Mouse (Mus musculus): ENCODE data around the gene Tnpo1. TPM values are rescaled to one million over a fixed set of nuclear protein-coding genes. Genes with fewer than 3 reads are reported as not detected.
A peak's percentile ranks its signal among the peaks of the same experiment; 100 is the strongest.

The Tnpo1 gene
- polyA plus RNA-seq, 1 experiment = 65.0 TPM

GRCm38 (mm10) chr13:98928908-98929307 lies 2.7 kb upstream of the Tnpo1 start:
- TF ChIP-seq CTCF (IDR thresholded peaks at IDR 0.05; ENCODE audit: low read depth, low read length) (no peak), POLR2A (IDR thresholded peaks at IDR 0.05; ENCODE audit: borderline replicate concordance, low read depth, low read length) (no peak)
- Histone ChIP-seq H3K4me1 (ENCODE audit: control insufficient read depth, insufficient read depth, low read length) (peaks cover 8% of the 10 kb centered on the region), H3K4me3 (ENCODE audit: insufficient read depth, low read length) (no peak overlapping the region), H3K27ac (ENCODE audit: insufficient read depth, low read depth, low read length) (no peak overlapping the region)

GRCm38 (mm10) chr13:98926958-98927242 lies 716 bp upstream of the Tnpo1 start:
- H3K27ac ChIP-seq (ENCODE audit: insufficient read depth, low read depth, low read length) = no peak overlapping the region; the same call in 1 of the 2 replicates
- peaks cover 8% of the 10 kb centered on the region for H3K4me1 ChIP-seq (ENCODE audit: control insufficient read depth, insufficient read depth, low read length)
- no peak for TF ChIP-seq POLR2A (IDR thresholded peaks at IDR 0.05; ENCODE audit: borderline replicate concordance, low read depth, low read length)
- TF ChIP-seq CTCF (IDR thresholded peaks at IDR 0.05; ENCODE audit: low read depth, low read length) = no peak

GRCm38 (mm10) chr13:98925486-98926212 lies 535 bp downstream of the Tnpo1 start:
- H3K4me3 ChIP-seq (ENCODE audit: insufficient read depth, low read length) = peak overlapping the region; percentile 67
- H3K27ac ChIP-seq (ENCODE audit: insufficient read depth, low read depth, low read length) = peak overlapping the region; percentile 77
- peaks cover 5% of the 10 kb centered on the region for H3K4me1 ChIP-seq (ENCODE audit: control insufficient read depth, insufficient read depth, low read length)
- TF ChIP-seq CTCF (IDR thresholded peaks at IDR 0.05; ENCODE audit: low read depth, low read length) (no peak), POLR2A (IDR thresholded peaks at IDR 0.05; ENCODE audit: borderline replicate concordance, low read depth, low read length) (no peak)

More at GRCm38 (mm10) chr13:98926958-98927242, 716 bp upstream of the Tnpo1 start:
- H3K4me3 ChIP-seq (ENCODE audit: insufficient read depth, low read length) = peak overlapping the region; percentile 67

- peak overlapping the region; percentile 77 for H3K27ac ChIP-seq (ENCODE audit: insufficient read depth, low read depth, low read length)
- no peak for TF ChIP-seq CTCF (IDR thresholded peaks at IDR 0.05; ENCODE audit: low read depth, low read length)
- TF ChIP-seq POLR2A (IDR thresholded peaks at IDR 0.05; ENCODE audit: borderline replicate concordance, low read depth, low read length) = no peak
- H3K4me3 ChIP-seq (ENCODE audit: insufficient read depth, low read length) = peak overlapping the region; percentile 67
- peaks cover 5% of the 10 kb centered on the region for H3K4me1 ChIP-seq (ENCODE audit: control insufficient read depth, insufficient read depth, low read length)
Observed at GRCm38 (mm10) chr13:98924897-98925485, 1.2 kb downstream of the Tnpo1 start.

- Histone ChIP-seq H3K4me1 (ENCODE audit: control insufficient read depth, insufficient read depth, low read length) (peaks cover 13% of the 10 kb centered on the region), H3K4me3 (ENCODE audit: insufficient read depth, low read length) (no peak overlapping the region), H3K27ac (ENCODE audit: insufficient read depth, low read depth, low read length) (no peak overlapping the region)
- TF ChIP-seq POLR2A (IDR thresholded peaks at IDR 0.05; ENCODE audit: borderline replicate concordance, low read depth, low read length) (no peak), CTCF (IDR thresholded peaks at IDR 0.05; ENCODE audit: low read depth, low read length) (no peak)
Observed at GRCm38 (mm10) chr13:98922806-98923205, 3.4 kb downstream of the Tnpo1 start.

GRCm38 (mm10) chr13:98921276-98921675 lies 4.9 kb downstream of the Tnpo1 start:
- peaks cover 20% of the 10 kb centered on the region for H3K4me1 ChIP-seq (ENCODE audit: control insufficient read depth, insufficient read depth, low read length)

GRCm38 (mm10) chr13:98920300-98920699 lies 5.9 kb downstream of the Tnpo1 start:
- Histone ChIP-seq H3K4me3 (ENCODE audit: insufficient read depth, low read length) (no peak overlapping the region), H3K4me1 (ENCODE audit: control insufficient read depth, insufficient read depth, low read length) (peaks cover 27% of the 10 kb centered on the region), H3K27ac (ENCODE audit: insufficient read depth, low read depth, low read length) (no peak overlapping the region)
- TF ChIP-seq POLR2A (IDR thresholded peaks at IDR 0.05; ENCODE audit: borderline replicate concordance, low read depth, low read length) (no peak), CTCF (IDR thresholded peaks at IDR 0.05; ENCODE audit: low read depth, low read length) (no peak)

More at GRCm38 (mm10) chr13:98921276-98921675, 4.9 kb downstream of the Tnpo1 start:
- TF ChIP-seq CTCF (IDR thresholded peaks at IDR 0.05; ENCODE audit: low read depth, low read length) (no peak), POLR2A (IDR thresholded peaks at IDR 0.05; ENCODE audit: borderline replicate concordance, low read depth, low read length) (no peak)
- Histone ChIP-seq H3K4me3 (ENCODE audit: insufficient read depth, low read length) (no peak overlapping the region), H3K27ac (ENCODE audit: insufficient read depth, low read depth, low read length) (no peak overlapping the region)

- H3K27ac ChIP-seq (ENCODE audit: insufficient read depth, low read depth, low read length) = no peak overlapping the region
- peaks cover 32% of the 10 kb centered on the region for H3K4me1 ChIP-seq (ENCODE audit: control insufficient read depth, insufficient read depth, low read length)
- H3K4me3 ChIP-seq (ENCODE audit: insufficient read depth, low read length) = no peak overlapping the region
- TF ChIP-seq CTCF (IDR thresholded peaks at IDR 0.05; ENCODE audit: low read depth, low read length) (no peak), POLR2A (IDR thresholded peaks at IDR 0.05; ENCODE audit: borderline replicate concordance, low read depth, low read length) (no peak)
Observed at GRCm38 (mm10) chr13:98919695-98920094, 6.5 kb downstream of the Tnpo1 start.

- H3K4me1 ChIP-seq (ENCODE audit: control insufficient read depth, insufficient read depth, low read length) = peaks cover 36% of the 10 kb centered on the region
- TF ChIP-seq POLR2A (IDR thresholded peaks at IDR 0.05; ENCODE audit: borderline replicate concordance, low read depth, low read length) (no peak), CTCF (IDR thresholded peaks at IDR 0.05; ENCODE audit: low read depth, low read length) (no peak)
- no peak overlapping the region for H3K27ac ChIP-seq (ENCODE audit: insufficient read depth, low read depth, low read length)
- H3K4me3 ChIP-seq (ENCODE audit: insufficient read depth, low read length) = no peak overlapping the region
Observed at GRCm38 (mm10) chr13:98917851-98918250, 8.3 kb downstream of the Tnpo1 start.

GRCm38 (mm10) chr13:98915591-98915990 lies 10.6 kb downstream of the Tnpo1 start:
- no peak overlapping the region for H3K4me3 ChIP-seq (ENCODE audit: insufficient read depth, low read length)
- peaks cover 40% of the 10 kb centered on the region for H3K4me1 ChIP-seq (ENCODE audit: control insufficient read depth, insufficient read depth, low read length)
- no peak for TF ChIP-seq POLR2A (IDR thresholded peaks at IDR 0.05; ENCODE audit: borderline replicate concordance, low read depth, low read length)
- TF ChIP-seq CTCF (IDR thresholded peaks at IDR 0.05; ENCODE audit: low read depth, low read length) = no peak
- H3K27ac ChIP-seq (ENCODE audit: insufficient read depth, low read depth, low read length) = no peak overlapping the region
